Mouse (Mus musculus) 3134 (cell line): ENCODE results near the gene Hfe.
"Not testable (repeated sequence)": the region's sequence is repeated elsewhere in the genome, so short reads cannot be mapped to it uniquely, and the experiment has no call there.

ENCODE experiments used
- DNase-seq: peaks from one replicate; pipeline ENCODE4 v3.0.0-alpha.2; 2011; ENCODE audit warnings: low spot score; ENCODE audit not compliant: insufficient read length; ENCODE audit errors: extremely low read depth

The Hfe gene

GRCm38 (mm10) chr13:23716261-23717042 is 5.8 kb upstream of the Hfe start:
- DNase-seq: no peak

DNA sequence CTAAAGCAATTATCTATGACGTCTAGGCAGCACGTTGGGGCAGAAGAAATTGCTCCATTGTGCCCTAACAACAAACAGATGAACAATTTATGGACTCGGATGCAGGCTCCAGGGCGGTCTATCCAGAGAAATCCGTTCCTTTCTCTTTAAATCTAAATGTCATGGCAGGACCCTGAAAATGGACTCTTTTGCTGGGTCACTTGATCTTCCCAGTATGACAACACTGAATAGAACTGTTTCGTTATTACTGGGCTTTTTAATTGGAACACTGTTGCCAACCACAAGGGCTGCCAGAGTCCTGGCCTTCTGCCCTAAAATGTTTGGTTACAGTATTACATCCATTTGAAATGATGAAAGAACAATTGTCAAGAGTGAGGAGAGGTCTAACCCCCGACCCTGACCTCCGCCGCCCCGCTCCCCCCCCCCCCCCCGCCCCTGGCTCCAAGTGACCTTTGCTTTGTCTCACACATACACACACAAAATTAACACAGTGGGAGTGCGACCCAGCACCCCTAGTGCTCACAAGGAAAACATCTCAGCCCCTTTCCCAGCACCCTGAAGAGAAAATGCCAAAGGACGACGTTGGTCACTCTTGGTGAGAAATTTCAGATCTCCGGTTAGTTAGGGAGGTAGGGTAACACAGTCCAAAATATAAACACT is 810 bp downstream of the Hfe start:
- DNase-seq: no peak

DNA sequence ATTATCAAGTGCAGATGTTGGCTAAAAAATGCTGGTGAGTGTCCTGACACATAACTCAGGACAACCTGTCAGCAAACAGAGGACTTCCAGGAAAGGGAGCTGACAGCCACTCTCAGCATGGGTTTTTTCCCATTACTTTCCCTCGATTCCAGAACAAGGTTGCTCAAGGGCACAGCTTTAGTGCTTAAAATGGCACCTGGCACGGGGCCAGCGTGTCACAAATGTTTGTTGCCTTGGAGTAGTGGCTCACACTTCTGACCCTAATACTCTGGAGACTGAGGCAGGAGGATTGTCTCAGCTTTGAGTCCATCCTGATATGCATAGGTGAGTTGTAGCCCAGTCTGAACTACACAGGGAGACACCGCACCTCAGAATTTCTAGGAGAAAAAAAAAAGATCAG is 2.0 kb downstream of the Hfe start:
- no peak for DNase-seq

DNA sequence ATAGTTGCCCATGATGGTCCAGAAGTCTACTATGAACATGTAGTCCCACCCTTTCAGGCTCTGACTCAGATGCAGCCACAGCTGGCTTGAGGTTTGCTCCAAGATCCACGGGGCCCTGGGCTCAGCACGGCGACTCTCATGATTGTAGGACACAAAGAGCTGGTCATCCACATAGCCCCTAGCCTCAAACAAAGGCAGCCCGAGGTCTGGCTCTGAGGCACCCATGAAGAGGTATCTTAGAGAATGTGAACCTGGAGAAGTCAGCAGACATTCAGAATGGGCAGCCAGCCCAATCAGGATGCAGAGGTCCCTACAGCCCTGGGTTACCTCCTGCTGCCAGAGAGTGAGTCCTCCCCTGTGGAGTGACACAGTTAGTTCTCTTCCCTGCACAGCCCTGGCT is 2.6 kb downstream of the Hfe start:
- no peak for DNase-seq

GRCm38 (mm10) chr13:23706771-23707170 is 3.9 kb downstream of the Hfe start:
- DNase-seq: no peak

GRCm38 (mm10) chr13:23705751-23706356 is 4.8 kb downstream of the Hfe start:
- no peak for DNase-seq

GRCm38 (mm10) chr13:23702801-23703200 is 7.9 kb downstream of the Hfe start:
- DNase-seq: not testable (repeated sequence)

DNA sequence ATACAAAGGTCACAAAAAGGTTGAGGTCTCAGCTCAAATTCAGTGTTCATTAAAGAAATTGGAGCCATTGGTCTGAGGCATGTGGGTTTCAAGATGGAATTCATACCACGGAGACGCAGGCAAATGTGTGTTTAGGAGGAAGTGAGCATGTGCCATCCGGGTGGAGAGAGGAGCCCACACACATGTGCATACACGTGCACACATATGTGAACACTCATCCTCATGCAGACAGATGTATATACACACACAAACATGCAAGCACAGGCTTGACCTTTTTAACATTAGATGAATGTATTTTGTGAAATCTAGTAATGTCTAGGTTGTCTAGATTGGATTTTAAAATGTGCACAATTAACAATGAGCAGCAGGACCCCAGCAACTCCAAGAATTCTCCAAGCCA is 8.4 kb downstream of the Hfe start:
- no peak for DNase-seq

DNA sequence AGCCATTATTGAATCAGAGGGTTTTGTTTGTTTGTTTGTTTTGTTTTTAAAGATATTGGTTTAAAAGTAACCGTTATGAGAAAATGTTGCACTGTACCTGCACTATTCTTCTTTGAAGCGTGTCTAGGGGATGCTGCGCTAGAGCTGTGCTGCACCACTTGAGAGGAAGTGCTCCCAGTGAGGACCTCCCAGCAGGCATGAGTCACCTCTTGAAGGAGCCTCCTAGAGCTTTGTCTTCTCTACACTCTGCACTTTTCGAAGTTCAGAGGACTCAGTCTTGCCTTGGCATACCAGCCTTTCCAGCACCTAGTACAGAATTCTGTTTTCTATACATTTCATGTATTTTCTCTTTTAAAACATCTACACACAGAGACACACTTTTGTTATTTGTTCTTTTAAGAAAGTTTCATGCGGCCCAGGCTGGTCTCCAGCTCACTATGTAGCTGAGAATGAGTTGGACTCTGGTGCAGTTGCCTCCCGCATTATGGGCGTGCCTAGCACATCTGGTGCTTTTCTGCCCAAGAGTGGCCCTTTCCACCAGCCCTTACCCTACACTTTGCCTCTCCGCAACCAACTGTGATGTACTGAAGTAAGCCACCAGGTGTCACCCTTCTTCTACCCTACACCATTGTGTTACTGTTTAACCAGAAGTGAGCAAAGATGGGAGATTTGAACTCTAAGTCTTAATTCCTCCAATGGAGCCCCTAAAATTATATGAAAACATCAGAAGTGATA is 9.7 kb downstream of the Hfe start:
- DNase-seq: peak; percentile 65

GRCm38 (mm10) chr13:23699767-23700166 is 10.9 kb downstream of the Hfe start:
- DNase-seq: no peak

DNA sequence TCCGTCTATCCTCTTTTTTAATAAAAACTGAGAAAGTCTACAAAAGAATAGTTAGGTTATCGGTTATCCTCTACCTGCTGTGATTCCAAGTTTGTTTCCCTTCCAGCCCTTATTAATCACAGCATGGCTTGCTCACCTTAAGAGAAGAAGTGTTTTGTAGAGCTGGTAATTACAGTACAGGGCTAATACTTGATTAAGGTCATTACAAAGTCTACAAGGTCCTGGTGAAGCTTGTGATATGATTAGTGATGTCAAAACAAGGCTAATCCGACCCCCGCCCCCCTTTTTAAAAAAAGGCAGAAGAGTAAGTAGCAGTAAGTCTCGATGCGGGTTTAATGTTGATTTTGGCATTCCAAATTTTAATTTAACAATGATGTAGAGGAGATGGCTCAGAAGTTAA is 11.7 kb downstream of the Hfe start:
- no peak for DNase-seq

GRCm38 (mm10) chr13:23698300-23698693 is 12.4 kb downstream of the Hfe start, which contains the start of gene Hist1h4c:
Gene Hist1h4c, minus strand, starts transcription at chr13:23698454.
- DNase-seq: peak; percentile 96

- peak; percentile 88 for DNase-seq
These were observed 13.0 kb downstream of the Hfe start for GRCm38 (mm10) chr13:23697491-23698299.

GRCm38 (mm10) chr13:23696061-23696474 is 14.6 kb downstream of the Hfe start:
- peak; percentile 32 for DNase-seq

GRCm38 (mm10) chr13:23695514-23695913 is 15.1 kb downstream of the Hfe start, which contains the start of gene Hist1h1t:
Gene Hist1h1t, plus strand, starts transcription at chr13:23695814.
- DNase-seq: no peak

- DNase-seq: no peak
These were observed 15.7 kb downstream of the Hfe start for GRCm38 (mm10) chr13:23694956-23695355.

DNA sequence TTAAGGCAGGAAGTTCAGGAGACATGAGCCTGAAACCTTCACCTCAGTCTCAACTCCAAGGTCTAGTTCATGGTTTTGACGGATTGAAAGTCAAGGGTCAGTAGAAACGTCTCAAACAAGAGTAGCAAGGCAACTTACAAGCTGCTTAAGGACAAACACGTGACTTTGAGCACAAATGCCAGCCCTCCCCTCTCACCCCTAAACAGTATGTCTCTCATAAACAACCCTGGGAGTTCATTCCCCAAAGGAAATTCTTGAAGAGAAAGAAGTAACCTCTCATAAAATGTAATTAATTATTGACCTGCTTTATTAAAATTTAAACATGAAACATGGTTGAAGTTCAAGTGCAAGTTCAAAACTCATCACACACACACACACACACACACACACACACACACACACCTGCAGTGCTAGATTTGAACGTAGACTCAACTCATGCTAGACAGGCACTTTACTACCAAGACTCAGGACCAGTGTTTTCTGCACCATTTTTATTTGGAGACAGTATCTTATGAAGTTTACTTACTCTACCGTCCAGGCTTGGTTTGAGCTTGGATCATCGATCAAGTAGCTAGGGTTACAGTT is 16.7 kb downstream of the Hfe start:
- DNase-seq: no peak

DNA sequence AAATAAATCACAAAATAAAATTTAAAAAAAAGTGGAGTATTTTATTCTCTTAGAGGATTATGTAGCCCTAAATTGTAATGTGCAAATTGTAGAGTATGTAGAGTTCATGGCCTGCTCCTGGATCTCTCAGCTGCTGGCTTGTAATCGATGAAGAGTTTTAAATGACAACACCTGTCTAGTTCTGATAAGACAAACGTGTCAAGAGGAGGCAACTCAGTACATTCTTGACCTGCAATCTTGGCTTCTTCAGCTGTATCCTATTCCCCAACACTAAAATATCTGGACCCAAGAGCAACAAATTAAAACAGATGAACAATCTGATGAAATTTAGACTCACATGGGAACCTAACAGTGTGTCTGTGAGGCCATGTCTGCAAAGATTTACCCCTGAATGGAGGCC is 21.2 kb downstream of the Hfe start:
- DNase-seq: no peak

- DNase-seq: no peak
These were observed 21.7 kb downstream of the Hfe start for GRCm38 (mm10) chr13:23688956-23689355.

DNA sequence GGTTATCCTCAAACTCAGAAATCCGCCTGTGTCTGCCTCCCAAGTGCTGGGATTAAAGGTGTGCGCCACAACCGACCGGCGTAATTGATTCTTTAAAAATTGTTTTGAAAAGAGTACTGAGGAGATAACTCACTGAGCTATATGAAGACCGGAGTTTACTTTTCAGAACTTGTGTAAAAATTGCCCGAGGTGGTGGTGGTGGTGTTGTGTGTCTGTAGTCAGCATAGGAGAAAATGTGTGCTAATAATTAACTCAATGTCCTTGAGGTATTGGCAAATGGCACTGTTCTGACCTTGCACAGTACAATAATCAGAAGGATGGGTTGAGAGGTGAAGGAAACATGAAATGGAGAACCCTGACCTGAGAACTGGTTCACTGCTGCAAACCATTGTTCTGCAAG is 22.7 kb downstream of the Hfe start:
- no peak for DNase-seq
